Mouse (Mus musculus) limb, embryonic 10.5 days (tissue): Measurements from ENCODE around the gene Grid2. TPM values are rescaled to one million over a fixed set of nuclear protein-coding genes. Genes with fewer than 3 reads are reported as not detected.

Source experiments
- DNase-seq: peaks from one replicate; pipeline ENCODE4 v3.0.0-alpha.2; 2017; ENCODE audit warnings: low spot score
- H3K27ac ChIP-seq: fragments of 300-500 bp; sonication (generic); 2 replicates; pipeline ENCODE4 v1.5.1; 2016; ENCODE audit warnings: mild to moderate bottlenecking
- H3K27me3 ChIP-seq: fragments of 300-500 bp; sonication (generic); 2 replicates; pipeline ENCODE4 v1.6.1; 2016; ENCODE audit warnings: low read depth, mild to moderate bottlenecking; ENCODE audit not compliant: poor library complexity, severe bottlenecking
- H3K36me3 ChIP-seq: fragments of 300-500 bp; sonication (generic); 2 replicates; pipeline ENCODE4 v1.6.1; 2016; ENCODE audit warnings: mild to moderate bottlenecking, moderate library complexity
- H3K4me1 ChIP-seq: fragments of 300-500 bp; sonication (generic); 2 replicates; pipeline ENCODE4 v1.6.1; 2016
- H3K4me3 ChIP-seq: fragments of 300-500 bp; sonication (generic); 2 replicates; pipeline ENCODE4 v1.5.1; 2016; ENCODE audit warnings: mild to moderate bottlenecking, moderate library complexity
- H3K9me3 ChIP-seq: fragments of 300-500 bp; sonication (generic); replicated peaks from 2 replicates; pipeline ENCODE4 v1.6.1; 2016; ENCODE audit warnings: mild to moderate bottlenecking
- WGBS: fragments of 180-500 bp; shearing (Covaris S2); methylation state at CpG from one replicate; pipeline ENCODE4 v1.1.7; 2016; 5-methylcytosine and 5-hydroxymethylcytosine counted together
- polyA plus RNA-seq: library from polyadenylated mRNA; unstranded; fragments of >200 nt; fragmentation: Nextera tagmentation; extraction: Ambion mirVana; gene quantifications from 2 replicates; pipeline ENCODE4 v1.2.1, GENCODE M21; 2016

Grid2 gene
- polyA plus RNA-seq, 1 experiment from 2014 or later: 0.31 TPM

- DNase-seq: peak; percentile 42
Observed at GRCm38 (mm10) chr6:64607942-64608341, 1352.3 kb downstream of the Grid2 start.

GRCm38 (mm10) chr6:64616843-64617242 is 1361.2 kb downstream of the Grid2 start:
- H3K27me3 ChIP-seq: no peaks in the 10 kb centered on the region
- H3K36me3 ChIP-seq: no peaks in the 10 kb centered on the region
- H3K9me3 ChIP-seq: no peaks in the 10 kb centered on the region
- 65% methylated on average over 4 of the region's 4 CpGs for WGBS
- H3K4me3 ChIP-seq: no peak overlapping the region
- no peak for DNase-seq
- no peak overlapping the region for H3K27ac ChIP-seq
- H3K4me1 ChIP-seq: peaks cover 16% of the 10 kb centered on the region

More at GRCm38 (mm10) chr6:64607942-64608341, 1352.3 kb downstream of the Grid2 start:
- Histone ChIP-seq H3K36me3 (no peaks in the 10 kb centered on the region), H3K9me3 (no peaks in the 10 kb centered on the region), H3K4me3 (no peak overlapping the region), H3K27me3 (no peaks in the 10 kb centered on the region), H3K4me1 (no peaks in the 10 kb centered on the region), H3K27ac (no peak overlapping the region)
- 14% methylated on average over 1 of the region's 1 CpGs for WGBS

- WGBS: 83% methylated on average over 8 of the region's 8 CpGs
- DNase-seq: no peak
- Histone ChIP-seq H3K36me3 (no peaks in the 10 kb centered on the region), H3K4me3 (no peak overlapping the region), H3K4me1 (peaks cover 19% of the 10 kb centered on the region), H3K9me3 (no peaks in the 10 kb centered on the region), H3K27me3 (no peaks in the 10 kb centered on the region), H3K27ac (no peak overlapping the region)
Observed at GRCm38 (mm10) chr6:64617417-64618135, 1361.9 kb downstream of the Grid2 start.

- no peak for DNase-seq
- H3K27me3 ChIP-seq: no peaks in the 10 kb centered on the region
- WGBS: 51% methylated on average over 3 of the region's 3 CpGs
Observed at GRCm38 (mm10) chr6:64623404-64623803, 1367.7 kb downstream of the Grid2 start.

GRCm38 (mm10) chr6:64647661-64648060 is 1392.0 kb downstream of the Grid2 start:
- no peaks in the 10 kb centered on the region for H3K9me3 ChIP-seq
- H3K36me3 ChIP-seq: no peaks in the 10 kb centered on the region
- H3K27ac ChIP-seq: no peak overlapping the region
- H3K27me3 ChIP-seq: 0 out of 2 replicates have a peak, but pooled peaks cover 8% of the 10 kb centered on the region
- no peak overlapping the region for H3K4me3 ChIP-seq
- no peak for DNase-seq
- peaks cover 13% of the 10 kb centered on the region for H3K4me1 ChIP-seq

More at GRCm38 (mm10) chr6:64623404-64623803, 1367.7 kb downstream of the Grid2 start:
- H3K4me3 ChIP-seq: no peak overlapping the region
- H3K36me3 ChIP-seq: no peaks in the 10 kb centered on the region
- H3K4me1 ChIP-seq: peaks cover 8% of the 10 kb centered on the region; the same call in 1 of the 2 replicates
- no peak overlapping the region for H3K27ac ChIP-seq
- H3K9me3 ChIP-seq: no peaks in the 10 kb centered on the region

GRCm38 (mm10) chr6:64648196-64648595 is 1392.5 kb downstream of the Grid2 start:
- no peak for DNase-seq
- 50% methylated on average over 8 of the region's 8 CpGs for WGBS

GRCm38 (mm10) chr6:64649296-64650226 is 1393.9 kb downstream of the Grid2 start:
- Histone ChIP-seq H3K4me3 (peak overlapping the region; percentile 43), H3K36me3 (no peaks in the 10 kb centered on the region), H3K27me3 (0 out of 2 replicates have a peak, but pooled peaks cover 8% of the 10 kb centered on the region), H3K4me1 (peaks cover 13% of the 10 kb centered on the region), H3K27ac (no peak overlapping the region; the same call in 1 of the 2 replicates), H3K9me3 (no peaks in the 10 kb centered on the region)
- peak; percentile 47 for DNase-seq
- 25% methylated on average over 20 of the region's 20 CpGs for WGBS

More at GRCm38 (mm10) chr6:64648196-64648595, 1392.5 kb downstream of the Grid2 start:
- Histone ChIP-seq H3K4me3 (no peak overlapping the region), H3K9me3 (no peaks in the 10 kb centered on the region), H3K27ac (no peak overlapping the region), H3K36me3 (no peaks in the 10 kb centered on the region), H3K4me1 (peaks cover 13% of the 10 kb centered on the region), H3K27me3 (0 out of 2 replicates have a peak, but pooled peaks cover 8% of the 10 kb centered on the region)

GRCm38 (mm10) chr6:64650765-64651164 is 1395.1 kb downstream of the Grid2 start:
- no peak overlapping the region for H3K27ac ChIP-seq
- no peaks in the 10 kb centered on the region for H3K9me3 ChIP-seq
- H3K36me3 ChIP-seq: no peaks in the 10 kb centered on the region
- DNase-seq: no peak
- H3K4me3 ChIP-seq: no peak overlapping the region
- H3K27me3 ChIP-seq: 0 out of 2 replicates have a peak, but pooled peaks cover 8% of the 10 kb centered on the region
- 25% methylated on average over 7 of the region's 7 CpGs for WGBS
- peaks cover 13% of the 10 kb centered on the region for H3K4me1 ChIP-seq

GRCm38 (mm10) chr6:64671010-64671409 is 1415.3 kb downstream of the Grid2 start:
- Histone ChIP-seq H3K27me3 (no peaks in the 10 kb centered on the region), H3K27ac (no peak overlapping the region), H3K4me1 (no peaks in the 10 kb centered on the region), H3K9me3 (no peaks in the 10 kb centered on the region), H3K36me3 (no peaks in the 10 kb centered on the region), H3K4me3 (no peak overlapping the region)
- DNase-seq: no peak
- WGBS: 73% methylated on average over 3 of the region's 3 CpGs

GRCm38 (mm10) chr6:64678815-64679214 is 1423.1 kb downstream of the Grid2 start:
- H3K4me3 ChIP-seq: no peak overlapping the region
- H3K27ac ChIP-seq: no peak overlapping the region
- no peaks in the 10 kb centered on the region for H3K36me3 ChIP-seq
- H3K4me1 ChIP-seq: no peaks in the 10 kb centered on the region
- 53% methylated on average over 1 of the region's 1 CpGs for WGBS
- no peaks in the 10 kb centered on the region for H3K9me3 ChIP-seq
- no peak for DNase-seq
- H3K27me3 ChIP-seq: no peaks in the 10 kb centered on the region

- H3K4me3 ChIP-seq: no peak overlapping the region
- H3K4me1 ChIP-seq: peaks cover 7% of the 10 kb centered on the region
- peaks cover 23% of the 10 kb centered on the region for H3K27me3 ChIP-seq
- 34% methylated on average over 9 of the region's 9 CpGs for WGBS
- H3K9me3 ChIP-seq: no peaks in the 10 kb centered on the region
- peak; percentile 60 for DNase-seq
- no peaks in the 10 kb centered on the region for H3K36me3 ChIP-seq
- H3K27ac ChIP-seq: no peak overlapping the region
Observed at GRCm38 (mm10) chr6:64683974-64684373, 1428.3 kb downstream of the Grid2 start.

GRCm38 (mm10) chr6:64684973-64685372 is 1429.3 kb downstream of the Grid2 start:
- peaks cover 23% of the 10 kb centered on the region for H3K27me3 ChIP-seq
- peak; percentile 38 for DNase-seq
- H3K4me1 ChIP-seq: peaks cover 7% of the 10 kb centered on the region
- H3K36me3 ChIP-seq: no peaks in the 10 kb centered on the region
- WGBS: 7% methylated on average over 4 of the region's 5 CpGs
- H3K9me3 ChIP-seq: no peaks in the 10 kb centered on the region
- no peak overlapping the region for H3K4me3 ChIP-seq
- H3K27ac ChIP-seq: no peak overlapping the region
